Mouse (Mus musculus) bone marrow, adult 2 months (tissue): ENCODE results near the gene Sema4c.

ENCODE experiments used
- CTCF ChIP-seq: fragments of 200-500 bp; IDR thresholded peaks from 2 replicates; pipeline ENCODE4 v1.5.1; 2011; ENCODE audit warnings: low read length, control low read depth; ENCODE audit not compliant: control insufficient read depth, insufficient read depth
- POLR2A ChIP-seq: fragments of 200-500 bp; IDR thresholded peaks from 2 replicates; pipeline ENCODE4 v1.6.1; 2011; ENCODE audit warnings: low read depth, mild to moderate bottlenecking, control low read depth, low read length, borderline replicate concordance; ENCODE audit not compliant: control insufficient read depth

DNA sequence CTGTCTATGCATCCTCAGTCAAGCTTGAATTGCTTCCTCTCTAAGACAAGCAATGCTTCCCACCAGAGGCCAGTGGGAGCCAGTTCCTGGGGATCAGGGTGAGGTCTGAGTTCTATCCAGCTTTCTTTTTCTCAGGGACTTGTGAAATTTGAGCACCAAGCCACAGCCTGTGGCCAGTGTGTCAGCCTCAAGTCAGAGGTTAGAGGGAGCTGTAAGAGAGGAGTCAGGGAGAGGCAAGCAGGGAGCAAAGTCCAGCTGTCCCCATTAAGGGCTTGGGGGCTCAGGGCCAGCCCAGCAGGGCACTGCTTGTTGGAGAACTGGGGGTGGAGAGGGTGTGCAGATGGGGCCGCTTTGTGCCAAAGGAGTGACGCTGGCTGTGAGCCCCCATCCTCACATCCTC is 5.0 kb upstream of the Sema4c start:
- no peak for TF ChIP-seq POLR2A
- no peak for TF ChIP-seq CTCF
